Mouse (Mus musculus) CH12.LX (cell line): ENCODE data around the gene Dcpp2. TPM values are rescaled to one million over a fixed set of nuclear protein-coding genes. Genes with fewer than 3 reads are reported as not detected.
A peak's percentile ranks its signal among the peaks of the same experiment; 100 is the strongest.
"Not testable (repeated sequence)": the region's sequence is repeated elsewhere in the genome, so short reads cannot be mapped to it uniquely, and the experiment has no call there.

ENCODE experiments used
- DNase-seq: peaks from one replicate; pipeline ENCODE4 v3.0.0-alpha.2; 2013; ENCODE audit errors: extremely low read depth
- H3K27ac ChIP-seq: 2 replicates; pipeline ENCODE4 v1.5.1; 2012; ENCODE audit warnings: low read depth, mild to moderate bottlenecking, control low read depth, moderate library complexity; ENCODE audit not compliant: insufficient read depth
- H3K27me3 ChIP-seq: replicated peaks from 2 replicates; pipeline ENCODE3; 2012; ENCODE audit warnings: inconsistent platforms
- H3K36me3 ChIP-seq, 2 experiments: replicated peaks in 1 of 2; 2 replicates each; pipeline versions ENCODE3 to v1.6.1; 2012; ENCODE audit warnings: inconsistent platforms in 1 of 2, low read length in 1 of 2, mild to moderate bottlenecking in 1 of 2, mixed read lengths in 1 of 2, moderate library complexity in 1 of 2; ENCODE audit not compliant: control insufficient read depth in 1 of 2, insufficient read depth in 1 of 2
- H3K4me1 ChIP-seq, 2 experiments: 2 replicates each; pipeline ENCODE4 v1.6.1; 2012; ENCODE audit warnings: inconsistent platforms in 1 of 2, moderate library complexity in 1 of 2; ENCODE audit not compliant: insufficient read depth in 2 of 2, control insufficient read depth in 1 of 2
- H3K4me2 ChIP-seq: 2 replicates; pipeline ENCODE4 v1.6.1; 2012; ENCODE audit warnings: low read depth, mild to moderate bottlenecking, control low read depth; ENCODE audit not compliant: poor library complexity, insufficient read depth, severe bottlenecking
- H3K4me3 ChIP-seq, 3 experiments: fragments of 150-350 bp in 1 of 3; sonication (generic) in 1 of 3; replicated peaks in 1 of 3; 2 replicates each; pipeline versions ENCODE3 to v1.5.1; 2011 to 2012; ENCODE audit warnings: low read depth in 2 of 3, low read length in 2 of 3, mild to moderate bottlenecking in 2 of 3, moderate library complexity in 2 of 3, control low read depth in 1 of 3, improper control_type of control experiment in 1 of 3, inconsistent platforms in 1 of 3, mixed read lengths in 1 of 3; ENCODE audit not compliant: poor library complexity in 1 of 3
- H3K79me2 ChIP-seq: replicated peaks from 2 replicates; pipeline ENCODE4 v1.6.1; 2012; ENCODE audit warnings: mild to moderate bottlenecking, moderate library complexity; ENCODE audit not compliant: control insufficient read depth, poor library complexity, insufficient read depth, severe bottlenecking; ENCODE audit errors: extremely low read depth
- H3K9ac ChIP-seq: 2 replicates; pipeline ENCODE4 v1.6.1; 2012; ENCODE audit warnings: low read depth, mild to moderate bottlenecking, control low read depth, moderate library complexity; ENCODE audit not compliant: insufficient read depth
- H3K9me3 ChIP-seq: replicated peaks from 2 replicates; pipeline ENCODE3; 2012; ENCODE audit warnings: low read length, inconsistent platforms, mixed read lengths
- CHD2 ChIP-seq: IDR thresholded peaks from 2 replicates; pipeline ENCODE4 v1.6.1; 2011; ENCODE audit warnings: low read length, improper control_type of control experiment
- CTCF ChIP-seq, 2 experiments: IDR thresholded peaks in 1 of 2; conservative IDR thresholded peaks in 1 of 2; 2 replicates each; pipeline ENCODE4 v1.5.1; 2011 to 2012; ENCODE audit warnings: low read depth in 2 of 2, low read length in 2 of 2, improper control_type of control experiment in 1 of 2, inconsistent platforms in 1 of 2, mild to moderate bottlenecking in 1 of 2, moderate library complexity in 1 of 2
- EP300 ChIP-seq: IDR thresholded peaks from 2 replicates; pipeline ENCODE4 v1.6.1; 2011; ENCODE audit warnings: low read length, improper control_type of control experiment
- GABPA ChIP-seq: IDR thresholded peaks from 2 replicates; pipeline ENCODE4 v1.6.1; 2012; ENCODE audit warnings: low read depth, low read length, improper control_type of control experiment, inconsistent platforms; ENCODE audit not compliant: insufficient replicate concordance
- MAZ ChIP-seq: IDR thresholded peaks from 2 replicates; pipeline ENCODE4 v1.6.1; 2012; ENCODE audit warnings: low read depth, mild to moderate bottlenecking, inconsistent platforms, low read length, improper control_type of control experiment, moderate library complexity
- MEF2A ChIP-seq: IDR thresholded peaks from 2 replicates; pipeline ENCODE4 v1.6.1; 2014; ENCODE audit warnings: low read depth, mild to moderate bottlenecking, inconsistent platforms, low read length, improper control_type of control experiment, borderline replicate concordance
- MXI1 ChIP-seq: IDR thresholded peaks from 2 replicates; pipeline ENCODE4 v1.6.1; 2011; ENCODE audit warnings: mild to moderate bottlenecking, low read depth, low read length, improper control_type of control experiment
- RCOR1 ChIP-seq: conservative IDR thresholded peaks from 2 replicates; pipeline ENCODE4 v1.6.1; 2012; ENCODE audit warnings: low read depth, mild to moderate bottlenecking, inconsistent platforms, low read length, improper control_type of control experiment
- SIN3A ChIP-seq: IDR thresholded peaks from 2 replicates; pipeline ENCODE4 v1.6.1; 2012; ENCODE audit warnings: low read length, improper control_type of control experiment, inconsistent platforms
- SMC3 ChIP-seq: IDR thresholded peaks from 2 replicates; pipeline ENCODE4 v1.6.1; 2011; ENCODE audit warnings: low read depth, low read length, improper control_type of control experiment
- ZNF384 ChIP-seq: IDR thresholded peaks from 2 replicates; pipeline ENCODE4 v1.6.1; 2012; ENCODE audit warnings: low read depth, low read length, improper control_type of control experiment, inconsistent platforms
- dilution Hi-C: fragments of 300-500 bp; cut with MboI; formaldehyde crosslinking; loops from 2 replicates; pipeline ENCODE4 v1.14.3; 2020; ENCODE audit warnings: low sequenced_read_pairs; ENCODE audit not compliant: extremely low pct_unique_long_range_greater_than_20kb, extremely low pct_ligation_motif_present
- in situ Hi-C: fragments of 300-500 bp; cut with MboI; formaldehyde crosslinking; loops from 3 replicates; pipeline ENCODE4 v1.14.3; 2019; ENCODE audit warnings: low sequenced_read_pairs, low pct_ligation_motif_present, low pct_unique_long_range_greater_than_20kb, mixed read lengths
- polyA plus RNA-seq: library from polyadenylated mRNA; unstranded; fragments of >175 nt; gene quantifications from 2 replicates; pipeline ENCODE4 v1.2.1, GENCODE M21; 2012; ENCODE audit warnings: low read depth; ENCODE audit not compliant: insufficient read length
- total RNA-seq, 2 experiments: library from RNA; depleted of rRNA; stranded (reverse); fragments of 300-350 nt in 1 of 2; fragments of >200 nt in 1 of 2; gene quantifications; 2 replicates each; pipeline ENCODE4 v1.2.3; 2012 to 2014

The Dcpp2 gene
- not detected in 2 replicates for total RNA-seq (2012; rRNA removed)
- total RNA-seq (2014; rRNA removed), result not detected in 2 replicates
- not detected in 2 replicates for polyA plus RNA-seq

DNA sequence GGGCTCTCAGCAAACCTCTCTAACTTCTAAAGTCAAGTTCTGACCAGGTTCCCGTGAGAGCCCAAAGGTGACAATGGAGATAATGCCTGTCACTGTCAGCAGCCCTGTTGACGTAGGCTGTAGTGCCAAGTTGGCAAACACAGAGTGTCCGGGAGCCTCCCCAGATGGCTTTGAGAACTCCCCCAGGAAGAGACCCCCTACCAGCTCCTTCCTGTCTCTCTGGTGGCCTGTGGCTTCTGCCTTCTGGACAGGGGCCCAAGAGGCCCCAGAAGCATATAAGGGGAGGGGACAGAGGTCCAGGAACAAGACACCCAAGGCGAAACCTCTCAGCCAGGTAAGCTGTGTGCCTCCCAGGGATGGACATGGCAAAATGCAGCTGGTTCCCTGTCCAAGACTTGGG lies at the start of gene Dcpp2, which contains the start of gene Dcpp1:
Gene Dcpp2, plus strand, starts transcription at position 305 of the 400 bp plus-strand sequence.
Gene Dcpp1, plus strand, starts transcription at position 301 of the 400 bp plus-strand sequence.
- H3K27ac ChIP-seq, H3K36me3 ChIP-seq, DNase-seq, H3K4me1 ChIP-seq, in situ Hi-C loops, H3K4me3 ChIP-seq, H3K79me2 ChIP-seq, H3K9me3 ChIP-seq, H3K9ac ChIP-seq, dilution Hi-C loops, H3K4me2 ChIP-seq: not testable (repeated sequence)
- peaks cover 27% of the 10 kb centered on the region for H3K27me3 ChIP-seq

DNA sequence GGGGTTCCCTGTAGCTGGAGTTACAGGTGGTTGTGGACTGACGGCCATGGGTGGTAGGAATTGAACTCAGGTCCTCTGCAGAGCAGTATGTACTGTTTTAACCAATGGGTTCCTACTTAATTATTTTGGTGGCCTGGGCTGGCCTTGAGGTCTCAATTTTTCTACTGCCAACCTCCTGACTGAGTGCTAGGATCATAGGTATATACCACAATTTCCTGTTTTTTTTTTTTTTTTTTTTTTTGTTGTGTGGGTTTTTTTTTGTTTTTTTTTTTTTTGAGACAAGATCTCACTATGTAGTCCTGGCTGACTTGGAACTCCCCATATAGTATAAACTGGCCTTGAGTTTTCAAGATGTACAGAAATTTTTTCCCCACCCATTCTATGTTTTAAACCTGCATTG lies 49.5 kb upstream of the Dcpp2 start:
- Histone ChIP-seq H3K4me1 (peaks cover 2 to 27% of the 10 kb centered on the region in 2 experiments; a peak in 3 of 4 replicates), H3K36me3 (peaks cover 2 to 14% of the 10 kb centered on the region in 2 experiments), H3K4me3 (no peak overlapping the region), H3K9ac (no peak overlapping the region), H3K79me2 (peaks cover 16% of the 10 kb centered on the region), H3K9me3 (no peaks in the 10 kb centered on the region), H3K27me3 (no peaks in the 10 kb centered on the region), H3K4me2 (no peak overlapping the region), H3K27ac (no peak overlapping the region)
- in situ Hi-C loops, result no loop called here
- TF ChIP-seq SMC3 (no peak), MXI1 (no peak), EP300 (no peak), ZNF384 (peak; percentile 44)
- no peak for DNase-seq
- dilution Hi-C loops, result no loop called here

DNA sequence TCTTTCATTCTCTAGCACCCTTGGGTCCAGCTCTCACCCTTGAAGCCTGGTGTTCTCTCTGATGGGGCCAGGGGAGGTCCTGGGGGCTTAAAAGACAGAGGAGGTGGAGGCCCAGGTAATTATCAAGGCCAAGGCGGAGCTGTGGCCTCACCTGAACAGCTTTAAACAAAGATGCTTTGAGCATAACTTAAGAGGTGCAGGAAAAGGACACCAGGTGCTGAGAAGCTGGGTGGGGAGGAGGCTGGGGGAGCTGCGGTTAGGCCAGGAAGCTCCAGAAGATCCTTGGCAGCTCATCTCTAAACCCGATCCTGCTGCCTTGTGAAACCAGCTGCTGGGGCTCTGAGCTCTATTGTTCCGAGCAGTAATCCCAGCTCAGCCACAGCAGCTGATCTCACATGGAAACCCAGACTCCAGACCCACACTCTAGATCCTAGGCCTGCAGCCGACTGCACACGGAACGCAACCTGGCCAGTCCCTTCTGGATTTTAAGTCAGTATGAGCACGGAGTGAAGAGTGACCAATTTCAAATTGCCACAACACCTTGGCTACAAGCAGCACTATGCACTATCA lies 44.6 kb upstream of the Dcpp2 start, which contains the start of gene Prss33:
Gene Prss33, minus strand, starts transcription at position 51 of the 570 bp plus-strand sequence.
- dilution Hi-C loops (no loop called here), in situ Hi-C loops (loop anchor here (5.0 kb wide), 1 partner anchor 59 kb away; no protein-coding TSS in a partner anchor)
- H3K4me1 ChIP-seq, result no peaks in the 10 kb centered on the region
- H3K9me3 ChIP-seq, result no peaks in the 10 kb centered on the region
- H3K36me3 ChIP-seq, result no peaks in the 10 kb centered on the region
- no peaks in the 10 kb centered on the region for H3K79me2 ChIP-seq
- DNase-seq, result no peak
- no peak within 1 kb of the TSS for H3K27ac ChIP-seq
- H3K4me2 ChIP-seq, result no peak within 1 kb of the TSS
- H3K9ac ChIP-seq, result no peak within 1 kb of the TSS
- TF ChIP-seq SIN3A (no peak), MAZ (no peak), RCOR1 (no peak), CHD2 (no peak), GABPA (no peak), CTCF (conservative IDR thresholded peaks at IDR 0.05 in 1 of 2, IDR thresholded peaks at IDR 0.05 in 1 of 2; ENCODE audit: low read depth in 2 of 2, low read length in 2 of 2) (no peak), MEF2A (no peak)
- no peak within 1 kb of the TSS for H3K4me3 ChIP-seq
- H3K27me3 ChIP-seq, result no peaks in the 10 kb centered on the region
